Mouse (Mus musculus): Measurements from ENCODE around the gene Slc6a3.

GRCm38 (mm10) chr13:73620637-73621036, 84.1 kb downstream of the Slc6a3 start:
- no peak for TF ChIP-seq POLR2A (IDR thresholded peaks at IDR 0.05; ENCODE audit: borderline replicate concordance, insufficient read depth, low read length)
- TF ChIP-seq CTCF (IDR thresholded peaks at IDR 0.05; ENCODE audit: borderline replicate concordance, insufficient read depth, low read depth, low read length) = no peak

All from cerebellum, adult 2 months (tissue).